Mouse (Mus musculus) midbrain, postnatal 0 days (tissue): ENCODE measurements around the gene Gm12184. TPM values are rescaled to one million over a fixed set of nuclear protein-coding genes. Genes with fewer than 3 reads are reported as not detected.

ENCODE experiments used
- ATAC-seq: fragments of 200-750 bp; cut with Nextera tagmentation; 2 replicates; pipeline ENCODE4 v1.8.0; 2017; ENCODE audit warnings: moderate number of reproducible peaks, mild to moderate bottlenecking, moderate TSS enrichment, moderate library complexity; ENCODE audit not compliant: low FRiP score
- DNase-seq: peaks from one replicate; pipeline ENCODE4 v3.0.0-alpha.2; 2015; ENCODE audit warnings: low spot score
- H3K27ac ChIP-seq: fragments of 300-500 bp; sonication (generic); 2 replicates; pipeline ENCODE4 v1.5.1; 2014; ENCODE audit warnings: low read depth, mild to moderate bottlenecking, low read length, mixed read lengths
- H3K27me3 ChIP-seq: fragments of 300-500 bp; sonication (generic); 2 replicates; pipeline ENCODE4 v1.6.1; 2014; ENCODE audit warnings: low read length, control low read depth, mixed read lengths; ENCODE audit not compliant: insufficient read depth
- H3K36me3 ChIP-seq: fragments of 300-500 bp; sonication (generic); 2 replicates; pipeline ENCODE4 v1.6.1; 2014; ENCODE audit warnings: low read length, control low read depth, mixed read lengths; ENCODE audit not compliant: insufficient read depth
- H3K4me1 ChIP-seq: fragments of 300-500 bp; sonication (generic); 2 replicates; pipeline ENCODE4 v1.6.1; 2014; ENCODE audit warnings: mild to moderate bottlenecking, control low read depth, antibody characterized with exemption, low read length, mixed read lengths; ENCODE audit not compliant: insufficient read depth
- H3K4me2 ChIP-seq: fragments of 300-500 bp; sonication (generic); 2 replicates; pipeline ENCODE4 v1.6.1; 2014; ENCODE audit warnings: low read depth, mild to moderate bottlenecking, low read length, mixed read lengths; ENCODE audit not compliant: poor library complexity, severe bottlenecking
- H3K4me3 ChIP-seq: fragments of 300-500 bp; sonication (generic); 2 replicates; pipeline ENCODE4 v1.5.1; 2014; ENCODE audit warnings: low read depth, mild to moderate bottlenecking, low read length, moderate library complexity
- H3K9ac ChIP-seq: fragments of 300-500 bp; sonication (generic); replicated peaks from 2 replicates; pipeline ENCODE4 v1.6.1; 2014; ENCODE audit warnings: mild to moderate bottlenecking, low read length, moderate library complexity, mixed read lengths; ENCODE audit not compliant: poor library complexity, severe bottlenecking
- H3K9me3 ChIP-seq: fragments of 300-500 bp; sonication (generic); 2 replicates; pipeline ENCODE4 v1.6.1; 2016; ENCODE audit warnings: low read length, control low read depth
- CTCF ChIP-seq: IDR thresholded peaks from 2 replicates; pipeline ENCODE4 v1.5.1; 2016; ENCODE audit warnings: antibody characterized with exemption, mild to moderate bottlenecking
- WGBS: fragments of 180-500 bp; shearing (Covaris S2); extraction: QIAGEN DNeasy Blood & Tissue Kit; methylation state at CpG from one replicate; pipeline ENCODE4 v1.1.7; 2014; 5-methylcytosine and 5-hydroxymethylcytosine counted together
- polyA plus RNA-seq: library from polyadenylated mRNA; unstranded; fragments of >200 nt; fragmentation: Nextera tagmentation; extraction: Ambion mirVana; gene quantifications from 2 replicates; pipeline ENCODE4 v1.2.1, GENCODE M21; 2015
- total RNA-seq: library from RNA; depleted of rRNA; stranded (reverse); fragments of >200 nt; gene quantifications from 2 replicates; pipeline ENCODE4 v1.2.3, GENCODE M21; 2014

Gene Gm12184
- total and polyA plus RNA-seq, 2 experiments from 2014 or later: 2.4 to 8.2 TPM

- H3K27me3 ChIP-seq: no peaks in the 10 kb centered on the region
- no peak overlapping the region for H3K9ac ChIP-seq
- no peak for TF ChIP-seq CTCF
- H3K36me3 ChIP-seq: no peaks in the 10 kb centered on the region
- no peak overlapping the region for H3K27ac ChIP-seq
- H3K4me3 ChIP-seq: no peak overlapping the region
- no peaks in the 10 kb centered on the region for H3K9me3 ChIP-seq
- DNase-seq (no peak), ATAC-seq (no peak)
- no peak overlapping the region for H3K4me2 ChIP-seq
- H3K4me1 ChIP-seq: no peaks in the 10 kb centered on the region
- WGBS: 86% methylated on average over 3 of the region's 3 CpGs
Observed at GRCm38 (mm10) chr11:48863808-48864207, 37.4 kb upstream of the Gm12184 start.

GRCm38 (mm10) chr11:48862784-48863319, 36.4 kb upstream of the Gm12184 start:
- no peak overlapping the region for H3K9ac ChIP-seq

GRCm38 (mm10) chr11:48859014-48859413, 32.6 kb upstream of the Gm12184 start:
- H3K4me1 ChIP-seq: no peaks in the 10 kb centered on the region
- 0% methylated on average over 6 of the region's 6 CpGs for WGBS
- peak; percentile 92 for TF ChIP-seq CTCF
- H3K27ac ChIP-seq: no peak overlapping the region
- DNase-seq (peak; percentile 88), ATAC-seq (no peak)
- H3K4me2 ChIP-seq: peak overlapping the region; percentile 89
- H3K36me3 ChIP-seq: no peaks in the 10 kb centered on the region
- no peaks in the 10 kb centered on the region for H3K27me3 ChIP-seq
- H3K4me3 ChIP-seq: peak overlapping the region; percentile 52
- H3K9me3 ChIP-seq: no peaks in the 10 kb centered on the region
- H3K9ac ChIP-seq: no peak overlapping the region

More at GRCm38 (mm10) chr11:48862784-48863319, 36.4 kb upstream of the Gm12184 start:
- WGBS: 82% methylated on average over 1 of the region's 1 CpGs
- Histone ChIP-seq H3K27me3 (no peaks in the 10 kb centered on the region), H3K4me3 (no peak overlapping the region), H3K9me3 (no peaks in the 10 kb centered on the region), H3K27ac (no peak overlapping the region), H3K36me3 (no peaks in the 10 kb centered on the region), H3K4me2 (no peak overlapping the region), H3K4me1 (no peaks in the 10 kb centered on the region)
- DNase-seq (no peak), ATAC-seq (no peak)
- TF ChIP-seq CTCF: no peak; the same call in 1 of the 2 replicates

- peak overlapping the region; percentile 52 for H3K4me3 ChIP-seq
- H3K4me2 ChIP-seq: peak overlapping the region; percentile 89
- H3K36me3 ChIP-seq: no peaks in the 10 kb centered on the region
- H3K27ac ChIP-seq: peak overlapping the region; percentile 52; the same call in 1 of the 2 replicates
- ATAC-seq (peak; percentile 46), DNase-seq (peak; percentile 85)
- H3K27me3 ChIP-seq: no peaks in the 10 kb centered on the region
- peak overlapping the region; percentile 50 for H3K9ac ChIP-seq
- H3K4me1 ChIP-seq: peaks cover 6% of the 10 kb centered on the region; the same call in 1 of the 2 replicates
- H3K9me3 ChIP-seq: no peaks in the 10 kb centered on the region
- under 1% methylated on average over 31 of the region's 31 CpGs for WGBS
- TF ChIP-seq CTCF: no peak; the same call in 1 of the 2 replicates
Observed at GRCm38 (mm10) chr11:48853474-48854180, 27.2 kb upstream of the Gm12184 start.

GRCm38 (mm10) chr11:48852624-48853473, 26.4 kb upstream of the Gm12184 start:
- Histone ChIP-seq H3K9ac (peak overlapping the region; percentile 50), H3K36me3 (no peaks in the 10 kb centered on the region), H3K27ac (peak overlapping the region; percentile 52; the same call in 1 of the 2 replicates), H3K27me3 (no peaks in the 10 kb centered on the region), H3K4me1 (peaks cover 6% of the 10 kb centered on the region; the same call in 1 of the 2 replicates), H3K4me2 (peak overlapping the region; percentile 89), H3K9me3 (no peaks in the 10 kb centered on the region), H3K4me3 (peak overlapping the region; percentile 52)
- no peak for TF ChIP-seq CTCF
- no peak for DNase-seq
- ATAC-seq: peak; percentile 28; the same call in 1 of the 2 replicates
- WGBS: 8% methylated on average over 23 of the region's 23 CpGs
